Mouse (Mus musculus) intestine, embryonic 15.5 days (tissue): ENCODE measurements at regions not wholly inside any gene's neighbourhood (a gene's known extent, or its start where the extent isn't known, plus 50 kb on each side); places are given as distances from the start of the nearest gene placed in this dataset.

Experiments
- ATAC-seq: fragments of 200-750 bp; cut with Nextera tagmentation; 2 replicates; pipeline ENCODE4 v1.8.0; 2017; ENCODE audit warnings: moderate TSS enrichment, moderate library complexity
- H3K27ac ChIP-seq: fragments of 300-500 bp; sonication (generic); 2 replicates; pipeline ENCODE4 v1.5.1; 2015; ENCODE audit warnings: mild to moderate bottlenecking, inconsistent platforms
- H3K27me3 ChIP-seq: fragments of 300-500 bp; sonication (generic); replicated peaks from 2 replicates; pipeline ENCODE4 v1.6.1; 2015; ENCODE audit warnings: inconsistent platforms
- H3K36me3 ChIP-seq: fragments of 300-500 bp; sonication (generic); 2 replicates; pipeline ENCODE4 v1.6.1; 2015; ENCODE audit warnings: inconsistent platforms
- H3K4me1 ChIP-seq: fragments of 300-500 bp; sonication (generic); replicated peaks from 2 replicates; pipeline ENCODE4 v1.6.1; 2015; ENCODE audit warnings: inconsistent platforms
- H3K4me2 ChIP-seq: fragments of 300-500 bp; sonication (generic); replicated peaks from 2 replicates; pipeline ENCODE4 v1.6.1; 2015; ENCODE audit warnings: mild to moderate bottlenecking, inconsistent platforms
- H3K4me3 ChIP-seq: fragments of 300-500 bp; sonication (generic); replicated peaks from 2 replicates; pipeline ENCODE4 v1.5.1; 2015; ENCODE audit warnings: inconsistent platforms
- H3K9ac ChIP-seq: fragments of 300-500 bp; sonication (generic); 2 replicates; pipeline ENCODE4 v1.6.1; 2015; ENCODE audit warnings: inconsistent platforms
- H3K9me3 ChIP-seq: fragments of 300-500 bp; sonication (generic); 2 replicates; pipeline ENCODE4 v1.6.1; 2016; ENCODE audit warnings: inconsistent platforms
- WGBS: fragments of 180-500 bp; shearing (Covaris S2); methylation state at CpG from one replicate; pipeline ENCODE4 v1.1.7; 2015; 5-methylcytosine and 5-hydroxymethylcytosine counted together

DNA sequence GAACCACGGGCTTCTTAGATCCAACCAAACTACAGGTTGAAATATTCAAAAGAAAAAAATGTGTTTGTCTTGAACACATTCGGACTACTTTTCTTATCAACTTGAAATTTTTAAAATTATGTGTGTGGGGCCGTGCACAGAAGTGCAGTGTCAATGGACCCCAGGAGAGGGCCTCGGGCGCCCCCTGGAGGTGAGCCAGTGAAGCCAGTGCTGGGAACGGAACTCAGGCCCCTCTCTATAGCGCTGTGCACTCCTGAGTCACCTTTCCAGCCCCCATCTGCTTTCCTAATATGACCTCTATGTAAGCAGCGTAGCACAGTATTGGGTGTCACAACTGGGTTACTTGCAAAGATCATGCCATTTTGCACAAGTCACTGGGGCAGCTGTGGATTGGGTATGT is 61.9 kb upstream of the Slc22a12 start:
- H3K9me3 ChIP-seq = no peaks in the 10 kb centered on the region
- no peak overlapping the region for H3K4me3 ChIP-seq
- H3K36me3 ChIP-seq = no peaks in the 10 kb centered on the region
- no peak overlapping the region for H3K27ac ChIP-seq
- no peak overlapping the region for H3K9ac ChIP-seq
- peaks cover 7% of the 10 kb centered on the region; the same call in 1 of the 2 replicates for H3K4me1 ChIP-seq
- no peak for ATAC-seq
- H3K4me2 ChIP-seq = no peak overlapping the region
- H3K27me3 ChIP-seq = no peaks in the 10 kb centered on the region
- 60% methylated on average over 8 of the region's 8 CpGs for WGBS

DNA sequence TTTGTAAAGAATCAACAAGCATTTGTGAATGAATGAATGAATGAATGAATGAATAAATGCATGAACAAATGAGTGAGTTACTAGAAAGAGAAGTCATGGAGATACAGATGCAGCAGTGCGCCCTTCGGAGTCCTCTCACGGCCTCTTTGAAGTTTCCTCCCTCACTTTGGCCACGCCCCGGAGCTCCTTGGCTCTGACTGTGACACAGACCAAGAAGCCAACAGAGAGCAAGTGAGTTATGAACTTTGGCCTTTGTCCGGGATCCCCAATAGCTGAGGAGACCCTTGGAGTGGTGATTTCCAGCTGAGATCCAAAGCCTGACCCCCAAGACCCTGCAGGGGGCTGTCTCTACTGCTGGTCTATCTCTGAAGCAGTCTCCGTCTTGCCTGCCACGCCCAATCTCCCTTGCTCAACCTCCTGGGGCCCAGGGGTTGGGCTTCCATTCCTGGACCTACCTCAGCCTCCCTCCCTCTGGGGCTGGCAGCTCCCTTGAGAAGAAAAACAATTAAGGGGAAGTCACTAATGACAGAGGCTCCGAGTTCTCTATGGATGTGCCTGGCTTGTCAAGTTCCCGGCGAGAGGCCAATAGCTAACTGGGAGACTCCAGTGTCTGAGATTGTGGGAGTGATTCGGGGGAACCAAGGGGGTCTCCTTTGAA is 58.2 kb upstream of the Slc22a12 start:
- no peaks in the 10 kb centered on the region for H3K36me3 ChIP-seq
- H3K9me3 ChIP-seq = no peaks in the 10 kb centered on the region
- WGBS = 27% methylated on average over 12 of the region's 12 CpGs
- ATAC-seq = peak; percentile 80
- H3K27ac ChIP-seq = no peak overlapping the region
- peak overlapping the region; percentile 26; the same call in 1 of the 2 replicates for H3K4me2 ChIP-seq
- H3K9ac ChIP-seq = no peak overlapping the region
- H3K4me1 ChIP-seq = peaks cover 7% of the 10 kb centered on the region; the same call in 1 of the 2 replicates
- H3K4me3 ChIP-seq = no peak overlapping the region
- H3K27me3 ChIP-seq = no peaks in the 10 kb centered on the region

DNA sequence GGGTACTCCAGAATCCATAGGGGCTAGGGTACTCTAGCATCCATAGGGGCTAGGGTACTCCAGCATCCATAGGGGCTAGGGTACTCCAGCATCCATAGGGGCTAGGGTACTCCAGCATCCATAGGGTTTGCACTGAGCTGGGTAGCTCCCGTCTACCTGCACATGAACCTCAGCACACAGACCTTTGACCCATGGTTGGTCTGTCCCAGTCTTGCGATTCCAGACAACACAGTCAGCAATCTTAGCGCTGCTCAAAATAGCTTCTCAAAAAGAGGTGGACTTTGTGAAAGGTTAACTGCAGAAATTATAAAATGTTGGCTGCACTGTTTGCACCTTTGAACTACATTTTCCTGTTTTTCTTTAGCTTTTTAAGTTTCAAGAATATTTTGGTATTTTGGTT is 56.4 kb upstream of the Slc22a12 start:
- ATAC-seq = peak; percentile 54; the same call in 1 of the 2 replicates
- Histone ChIP-seq H3K9ac (no peak overlapping the region), H3K9me3 (no peaks in the 10 kb centered on the region), H3K4me1 (peaks cover 7% of the 10 kb centered on the region; the same call in 1 of the 2 replicates), H3K27ac (no peak overlapping the region), H3K36me3 (no peaks in the 10 kb centered on the region), H3K4me2 (no peak overlapping the region), H3K27me3 (no peaks in the 10 kb centered on the region), H3K4me3 (no peak overlapping the region)
- 61% methylated on average over 3 of the region's 3 CpGs for WGBS

DNA sequence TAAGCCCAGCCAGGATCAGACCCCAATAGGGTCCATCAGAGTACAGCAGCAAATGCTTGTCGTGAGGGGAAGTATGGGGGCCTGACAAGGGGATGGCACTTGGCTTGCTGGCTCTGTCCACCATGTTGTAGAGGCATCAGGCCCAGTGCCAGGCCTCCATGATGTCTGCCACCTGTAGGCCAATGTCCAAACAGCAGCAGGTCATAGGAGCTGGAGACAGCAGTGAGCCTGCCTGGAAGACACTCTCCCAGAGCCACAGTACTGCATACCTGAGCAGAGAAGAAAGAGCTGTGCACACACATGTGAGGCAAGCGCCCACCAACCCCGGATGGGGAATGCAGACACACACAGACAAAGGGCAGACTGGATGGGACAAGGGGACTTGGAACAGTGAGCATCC is 55.4 kb upstream of the Slc22a12 start:
- WGBS = 76% methylated on average over 3 of the region's 3 CpGs
- ATAC-seq = 0 out of 2 replicates have a peak, but pooled peaks have one; percentile 15
- H3K4me3 ChIP-seq = no peak overlapping the region

DNA sequence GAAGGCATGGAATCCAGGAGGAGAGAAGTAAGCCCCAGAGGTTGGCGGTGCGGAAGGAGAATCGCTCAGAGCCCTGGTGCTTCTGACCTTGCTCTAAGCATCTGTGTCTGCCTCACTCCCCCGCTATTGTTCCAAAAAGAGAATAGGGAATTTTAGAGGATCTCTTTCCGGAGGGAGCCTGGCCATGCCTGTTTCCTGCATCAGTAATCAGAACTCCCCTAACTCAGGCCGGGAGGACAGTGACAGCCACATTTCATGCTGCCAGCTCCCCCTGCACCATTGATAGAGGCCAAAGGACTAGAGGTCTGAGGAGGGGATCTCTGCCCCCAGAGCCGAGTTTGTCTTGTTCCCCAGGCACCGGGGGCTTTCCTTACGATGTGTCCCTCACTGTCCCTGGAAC is 53.0 kb upstream of the Slc22a12 start:
- no peaks in the 10 kb centered on the region for H3K27me3 ChIP-seq
- no peak for ATAC-seq

More for the DNA sequence above, 55.4 kb upstream of the Slc22a12 start:
- H3K4me1 ChIP-seq = peaks cover 7% of the 10 kb centered on the region; the same call in 1 of the 2 replicates
- no peaks in the 10 kb centered on the region for H3K27me3 ChIP-seq
- no peak overlapping the region for H3K9ac ChIP-seq
- no peak overlapping the region for H3K27ac ChIP-seq
- no peaks in the 10 kb centered on the region for H3K9me3 ChIP-seq
- no peaks in the 10 kb centered on the region for H3K36me3 ChIP-seq
- no peak overlapping the region for H3K4me2 ChIP-seq

More for the DNA sequence above, 53.0 kb upstream of the Slc22a12 start:
- WGBS = 63% methylated on average over 9 of the region's 9 CpGs
- H3K36me3 ChIP-seq = no peaks in the 10 kb centered on the region
- no peak overlapping the region for H3K4me2 ChIP-seq
- H3K4me1 ChIP-seq = no peaks in the 10 kb centered on the region
- H3K27ac ChIP-seq = no peak overlapping the region
- H3K9ac ChIP-seq = no peak overlapping the region
- no peaks in the 10 kb centered on the region for H3K9me3 ChIP-seq
- H3K4me3 ChIP-seq = no peak overlapping the region
